Mouse (Mus musculus): ENCODE measurements at regions not wholly inside any gene's neighbourhood (a gene's known extent, or its start where the extent isn't known, plus 50 kb on each side); places are given as distances from the start of the nearest gene placed in this dataset.

- TF ChIP-seq EP300 (IDR thresholded peaks at IDR 0.05; ENCODE audit: low read depth) (no peak), CTCF (IDR thresholded peaks at IDR 0.05; ENCODE audit: low read depth) (no peak)
Observed at GRCm38 (mm10) chr13:30041501-30042295, 55.8 kb upstream of the E2f3 start.
